Mouse (Mus musculus): Measurements from ENCODE around the gene Palld. TPM values are rescaled to one million over a fixed set of nuclear protein-coding genes. Genes with fewer than 3 reads are reported as not detected.
A peak's percentile ranks its signal among the peaks of the same experiment; 100 is the strongest.

Palld gene
- total and polyA plus RNA-seq, 2 experiments from 2014 or later: 10.7 to 11.0 TPM

- DNase-seq (no peak), ATAC-seq (no peak)
- no peak overlapping the region for H3K27ac ChIP-seq (ENCODE audit: low read depth, low read length)
- no peak overlapping the region for H3K9ac ChIP-seq
- WGBS: 52% methylated on average over 4 of the region's 4 CpGs
- H3K4me3 ChIP-seq (ENCODE audit: low read depth, low read length): no peak overlapping the region
- no peak overlapping the region for H3K4me2 ChIP-seq (ENCODE audit: low read depth)
- H3K9me3 ChIP-seq (ENCODE audit: low read length): no peaks in the 10 kb centered on the region
- no peaks in the 10 kb centered on the region for H3K4me1 ChIP-seq (ENCODE audit: insufficient read depth)
- H3K36me3 ChIP-seq (ENCODE audit: insufficient read depth): no peaks in the 10 kb centered on the region
- no peaks in the 10 kb centered on the region for H3K27me3 ChIP-seq (ENCODE audit: insufficient read depth, low read length)
- no peak for TF ChIP-seq CTCF (IDR thresholded peaks at IDR 0.05; ENCODE audit: low read depth)
These were observed 57.9 kb downstream of the Palld start for GRCm38 (mm10) chr8:61844575-61844974.

- H3K27ac ChIP-seq (ENCODE audit: low read depth, low read length): no peak overlapping the region
- H3K9me3 ChIP-seq (ENCODE audit: low read length): no peaks in the 10 kb centered on the region
- no peaks in the 10 kb centered on the region for H3K4me1 ChIP-seq (ENCODE audit: insufficient read depth)
- H3K36me3 ChIP-seq (ENCODE audit: insufficient read depth): no peaks in the 10 kb centered on the region
- ATAC-seq (no peak), DNase-seq (no peak)
- no peak overlapping the region for H3K4me2 ChIP-seq (ENCODE audit: low read depth)
- TF ChIP-seq CTCF (IDR thresholded peaks at IDR 0.05; ENCODE audit: low read depth): no peak
- no peaks in the 10 kb centered on the region for H3K27me3 ChIP-seq (ENCODE audit: insufficient read depth, low read length)
- no peak overlapping the region for H3K4me3 ChIP-seq (ENCODE audit: low read depth, low read length)
- WGBS: 77% methylated on average over 8 of the region's 8 CpGs
- H3K9ac ChIP-seq: no peak overlapping the region
These were observed 58.7 kb downstream of the Palld start for GRCm38 (mm10) chr8:61843776-61844175.

DNA sequence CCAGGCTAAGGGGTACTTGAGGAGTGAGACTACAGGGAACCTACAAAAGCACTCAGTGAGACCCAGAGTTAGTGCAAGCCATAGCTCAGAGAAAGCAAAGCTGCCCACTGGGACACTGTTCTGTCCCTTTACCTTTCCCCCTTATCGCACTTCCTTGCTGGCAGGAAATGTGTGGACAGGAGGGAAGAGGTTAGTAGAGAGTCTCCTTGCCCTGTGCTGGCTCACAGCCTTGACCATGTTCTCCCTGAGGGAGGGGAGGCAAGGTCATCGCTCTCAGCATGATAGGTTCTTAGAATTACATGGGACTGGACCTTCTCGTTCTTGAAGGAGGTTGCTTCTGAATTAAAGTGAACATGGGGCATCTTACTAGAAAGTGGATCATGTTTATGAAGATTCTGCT, 69.3 kb downstream of the Palld start:
- Histone ChIP-seq H3K4me1 (ENCODE audit: insufficient read depth) (no peaks in the 10 kb centered on the region), H3K9ac (no peak overlapping the region), H3K4me3 (ENCODE audit: low read depth, low read length) (no peak overlapping the region), H3K4me2 (ENCODE audit: low read depth) (no peak overlapping the region), H3K9me3 (ENCODE audit: low read length) (no peaks in the 10 kb centered on the region), H3K27me3 (ENCODE audit: insufficient read depth, low read length) (no peaks in the 10 kb centered on the region), H3K27ac (ENCODE audit: low read depth, low read length) (no peak overlapping the region), H3K36me3 (ENCODE audit: insufficient read depth) (no peaks in the 10 kb centered on the region)
- no peak for DNase-seq
- ATAC-seq: no peak
- 94% methylated on average over 3 of the region's 3 CpGs for WGBS
- TF ChIP-seq CTCF (IDR thresholded peaks at IDR 0.05; ENCODE audit: low read depth): no peak

DNA sequence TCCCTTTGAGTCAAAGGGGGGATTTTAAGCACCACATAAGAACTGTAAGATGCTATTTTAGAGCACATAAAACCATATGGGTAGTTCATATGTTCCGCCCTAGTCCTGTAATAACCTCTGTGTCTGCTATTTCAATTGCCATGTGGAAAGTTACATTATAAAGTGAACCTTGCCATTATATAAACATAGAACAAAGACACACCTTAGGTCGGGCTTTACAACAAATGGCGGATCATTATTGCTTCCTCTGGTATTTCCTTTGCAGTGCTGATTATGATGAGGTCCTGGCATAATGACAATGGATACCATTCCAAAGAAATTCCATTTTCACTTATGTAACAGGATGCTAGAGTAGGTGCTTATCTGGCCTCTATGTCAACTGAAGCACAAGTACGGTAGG, 70.5 kb downstream of the Palld start:
- no peaks in the 10 kb centered on the region for H3K27me3 ChIP-seq (ENCODE audit: insufficient read depth, low read length)
- no peak for TF ChIP-seq CTCF (IDR thresholded peaks at IDR 0.05; ENCODE audit: low read depth)
- H3K9me3 ChIP-seq (ENCODE audit: low read length): no peaks in the 10 kb centered on the region
- H3K4me2 ChIP-seq (ENCODE audit: low read depth): no peak overlapping the region
- no peaks in the 10 kb centered on the region for H3K4me1 ChIP-seq (ENCODE audit: insufficient read depth)
- no peak overlapping the region for H3K4me3 ChIP-seq (ENCODE audit: low read depth, low read length)
- ATAC-seq (no peak), DNase-seq (no peak)
- H3K9ac ChIP-seq: no peak overlapping the region
- 85% methylated on average over 4 of the region's 4 CpGs for WGBS
- no peaks in the 10 kb centered on the region for H3K36me3 ChIP-seq (ENCODE audit: insufficient read depth)
- no peak overlapping the region for H3K27ac ChIP-seq (ENCODE audit: low read depth, low read length)

GRCm38 (mm10) chr8:61830821-61831220, 71.7 kb downstream of the Palld start:
- Histone ChIP-seq H3K9me3 (ENCODE audit: low read length) (no peaks in the 10 kb centered on the region), H3K36me3 (ENCODE audit: insufficient read depth) (no peaks in the 10 kb centered on the region), H3K9ac (no peak overlapping the region), H3K27ac (ENCODE audit: low read depth, low read length) (no peak overlapping the region), H3K4me3 (ENCODE audit: low read depth, low read length) (no peak overlapping the region), H3K4me1 (ENCODE audit: insufficient read depth) (no peaks in the 10 kb centered on the region), H3K27me3 (ENCODE audit: insufficient read depth, low read length) (no peaks in the 10 kb centered on the region), H3K4me2 (ENCODE audit: low read depth) (no peak overlapping the region)
- TF ChIP-seq CTCF (IDR thresholded peaks at IDR 0.05; ENCODE audit: low read depth): no peak
- ATAC-seq (no peak), DNase-seq (no peak)
- 64% methylated on average over 6 of the region's 6 CpGs for WGBS

DNA sequence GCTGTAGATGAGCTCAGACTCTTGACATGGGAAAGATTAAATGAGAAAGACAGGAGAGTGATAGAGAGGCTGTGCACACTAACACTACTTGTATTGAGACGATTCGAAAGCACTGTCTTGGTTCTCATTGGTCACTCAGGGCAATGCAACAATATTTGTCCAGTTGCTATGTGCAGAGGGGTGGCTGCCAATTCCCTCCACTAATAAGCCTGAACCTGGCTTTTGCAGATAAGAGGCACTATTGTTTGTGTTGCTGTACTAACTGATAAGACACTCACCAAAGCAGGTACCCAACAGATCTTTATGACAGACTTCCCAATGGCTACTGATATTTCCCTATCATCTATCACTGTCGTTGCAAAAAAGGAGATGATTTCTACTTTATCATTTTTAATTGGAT, 77.9 kb downstream of the Palld start:
- no peak for ATAC-seq
- no peak overlapping the region for H3K27ac ChIP-seq (ENCODE audit: low read depth, low read length)
- H3K4me1 ChIP-seq (ENCODE audit: insufficient read depth): peaks cover 5% of the 10 kb centered on the region; the same call in 1 of the 2 replicates
- H3K9me3 ChIP-seq (ENCODE audit: low read length): no peaks in the 10 kb centered on the region
- H3K9ac ChIP-seq: no peak overlapping the region
- no peaks in the 10 kb centered on the region for H3K27me3 ChIP-seq (ENCODE audit: insufficient read depth, low read length)
- TF ChIP-seq CTCF (IDR thresholded peaks at IDR 0.05; ENCODE audit: low read depth): no peak
- 85% methylated on average over 3 of the region's 3 CpGs for WGBS
- H3K4me3 ChIP-seq (ENCODE audit: low read depth, low read length): no peak overlapping the region
- H3K4me2 ChIP-seq (ENCODE audit: low read depth): no peak overlapping the region
- no peaks in the 10 kb centered on the region for H3K36me3 ChIP-seq (ENCODE audit: insufficient read depth)
- DNase-seq: no peak

- Histone ChIP-seq H3K9ac (peak overlapping the region; percentile 19; the same call in 1 of the 2 replicates), H3K9me3 (ENCODE audit: low read length) (no peaks in the 10 kb centered on the region), H3K27me3 (ENCODE audit: insufficient read depth, low read length) (no peaks in the 10 kb centered on the region), H3K4me2 (ENCODE audit: low read depth) (no peak overlapping the region), H3K27ac (ENCODE audit: low read depth, low read length) (peak overlapping the region; percentile 40; the same call in 1 of the 2 replicates), H3K4me3 (ENCODE audit: low read depth, low read length) (no peak overlapping the region), H3K36me3 (ENCODE audit: insufficient read depth) (no peaks in the 10 kb centered on the region), H3K4me1 (ENCODE audit: insufficient read depth) (peaks cover 5% of the 10 kb centered on the region; the same call in 1 of the 2 replicates)
- TF ChIP-seq CTCF (IDR thresholded peaks at IDR 0.05; ENCODE audit: low read depth): no peak
- WGBS: 18% methylated on average over 5 of the region's 5 CpGs
- ATAC-seq: peak; percentile 88
- DNase-seq: peak; percentile 59
These were observed 79.3 kb downstream of the Palld start for GRCm38 (mm10) chr8:61823157-61823556.

GRCm38 (mm10) chr8:61803764-61804163, 98.7 kb downstream of the Palld start:
- WGBS: 89% methylated on average over 2 of the region's 2 CpGs
- Histone ChIP-seq H3K4me3 (ENCODE audit: low read depth, low read length) (no peak overlapping the region), H3K4me2 (ENCODE audit: low read depth) (no peak overlapping the region), H3K36me3 (ENCODE audit: insufficient read depth) (no peaks in the 10 kb centered on the region), H3K9ac (no peak overlapping the region), H3K27ac (ENCODE audit: low read depth, low read length) (no peak overlapping the region), H3K9me3 (ENCODE audit: low read length) (no peaks in the 10 kb centered on the region), H3K4me1 (ENCODE audit: insufficient read depth) (no peaks in the 10 kb centered on the region), H3K27me3 (ENCODE audit: insufficient read depth, low read length) (no peaks in the 10 kb centered on the region)
- ATAC-seq: no peak
- TF ChIP-seq CTCF (IDR thresholded peaks at IDR 0.05; ENCODE audit: low read depth): no peak
- no peak for DNase-seq
